Mouse (Mus musculus): ENCODE measurements around the gene Ttc39b. TPM values are rescaled to one million over a fixed set of nuclear protein-coding genes. Genes with fewer than 3 reads are reported as not detected.

Ttc39b gene
- polyA plus RNA-seq, 1 experiment from 2014 or later = 5.1 TPM

- ATAC-seq (ENCODE audit: insufficient number of reproducible peaks, low FRiP score, low TSS enrichment, low read depth) = no peak
- H3K4me1 ChIP-seq = peaks cover 12% of the 10 kb centered on the region; the same call in 1 of the 2 replicates
- no peaks in the 10 kb centered on the region for H3K9me3 ChIP-seq (replicated peaks)
- H3K4me2 ChIP-seq (replicated peaks) = no peak overlapping the region
- 78% methylated on average over 1 of the region's 1 CpGs for WGBS
- H3K36me3 ChIP-seq = no peaks in the 10 kb centered on the region
- no peak overlapping the region for H3K9ac ChIP-seq
- H3K4me3 ChIP-seq (replicated peaks) = no peak overlapping the region
- no peak overlapping the region for H3K27ac ChIP-seq (replicated peaks)
- no peaks in the 10 kb centered on the region for H3K27me3 ChIP-seq
These were observed 15.3 kb upstream of the Ttc39b start for GRCm38 (mm10) chr4:83339393-83339792.

DNA sequence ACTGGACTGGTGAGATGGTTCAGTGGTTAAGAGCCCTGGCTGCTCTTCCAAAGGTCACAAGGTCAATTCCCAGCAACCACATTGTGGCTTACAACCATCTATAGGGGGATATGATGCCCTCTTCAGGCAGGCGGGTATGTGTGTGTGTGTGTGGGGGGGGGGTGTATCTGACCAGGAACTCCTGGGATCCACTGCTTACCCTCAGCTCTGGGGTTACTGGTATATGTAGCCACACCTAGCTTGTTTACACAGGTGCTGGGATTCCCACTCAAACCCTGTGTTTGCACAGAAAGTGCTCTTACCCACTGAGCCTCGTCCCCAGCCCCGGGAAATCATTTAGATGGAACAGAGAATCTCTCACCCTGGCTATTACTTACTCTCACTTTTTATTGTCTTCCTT lies 13.7 kb upstream of the Ttc39b start:
- peaks cover 11% of the 10 kb centered on the region; the same call in 1 of the 2 replicates for H3K4me1 ChIP-seq
- H3K27me3 ChIP-seq = no peaks in the 10 kb centered on the region
- 60% methylated on average over 3 of the region's 3 CpGs for WGBS
- no peak overlapping the region for H3K4me3 ChIP-seq (replicated peaks)
- no peaks in the 10 kb centered on the region for H3K36me3 ChIP-seq
- no peak overlapping the region for H3K9ac ChIP-seq
- no peak overlapping the region for H3K27ac ChIP-seq (replicated peaks)
- no peaks in the 10 kb centered on the region for H3K9me3 ChIP-seq (replicated peaks)
- H3K4me2 ChIP-seq (replicated peaks) = no peak overlapping the region
- no peak for ATAC-seq (ENCODE audit: insufficient number of reproducible peaks, low FRiP score, low TSS enrichment, low read depth)

GRCm38 (mm10) chr4:83330369-83330768 lies 6.3 kb upstream of the Ttc39b start:
- Histone ChIP-seq H3K36me3 (no peaks in the 10 kb centered on the region), H3K27ac (replicated peaks) (no peak overlapping the region), H3K4me2 (replicated peaks) (no peak overlapping the region), H3K4me3 (replicated peaks) (no peak overlapping the region), H3K9me3 (replicated peaks) (no peaks in the 10 kb centered on the region), H3K27me3 (no peaks in the 10 kb centered on the region), H3K4me1 (no peaks in the 10 kb centered on the region), H3K9ac (no peak overlapping the region)
- ATAC-seq (ENCODE audit: insufficient number of reproducible peaks, low FRiP score, low TSS enrichment, low read depth) = no peak
- 79% methylated on average over 4 of the region's 4 CpGs for WGBS

DNA sequence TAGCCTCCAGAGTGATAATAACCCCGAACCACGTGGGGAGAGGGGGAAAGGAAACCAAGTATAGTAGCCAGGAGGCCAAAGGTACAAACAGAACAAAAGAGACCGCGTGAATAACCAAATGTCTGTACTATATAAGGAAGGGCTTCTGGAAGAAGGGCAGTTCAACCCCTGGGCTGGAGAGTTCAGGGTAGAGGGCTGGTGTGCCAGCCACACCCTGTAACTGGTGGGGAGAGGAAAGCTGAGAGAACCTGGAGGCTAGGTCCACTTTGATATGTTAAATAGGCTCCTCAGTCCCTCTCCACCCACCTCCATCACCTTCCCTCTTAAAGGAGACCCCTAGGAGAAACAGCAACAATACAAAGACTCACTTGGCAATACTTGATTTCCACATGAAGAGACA lies 5.6 kb upstream of the Ttc39b start:
- Histone ChIP-seq H3K9me3 (replicated peaks) (no peaks in the 10 kb centered on the region), H3K27ac (replicated peaks) (no peak overlapping the region), H3K9ac (no peak overlapping the region), H3K4me2 (replicated peaks) (no peak overlapping the region), H3K27me3 (no peaks in the 10 kb centered on the region), H3K4me3 (replicated peaks) (no peak overlapping the region), H3K36me3 (no peaks in the 10 kb centered on the region), H3K4me1 (no peaks in the 10 kb centered on the region)
- ATAC-seq (ENCODE audit: insufficient number of reproducible peaks, low FRiP score, low TSS enrichment, low read depth) = no peak
- 56% methylated on average over 4 of the region's 4 CpGs for WGBS

DNA sequence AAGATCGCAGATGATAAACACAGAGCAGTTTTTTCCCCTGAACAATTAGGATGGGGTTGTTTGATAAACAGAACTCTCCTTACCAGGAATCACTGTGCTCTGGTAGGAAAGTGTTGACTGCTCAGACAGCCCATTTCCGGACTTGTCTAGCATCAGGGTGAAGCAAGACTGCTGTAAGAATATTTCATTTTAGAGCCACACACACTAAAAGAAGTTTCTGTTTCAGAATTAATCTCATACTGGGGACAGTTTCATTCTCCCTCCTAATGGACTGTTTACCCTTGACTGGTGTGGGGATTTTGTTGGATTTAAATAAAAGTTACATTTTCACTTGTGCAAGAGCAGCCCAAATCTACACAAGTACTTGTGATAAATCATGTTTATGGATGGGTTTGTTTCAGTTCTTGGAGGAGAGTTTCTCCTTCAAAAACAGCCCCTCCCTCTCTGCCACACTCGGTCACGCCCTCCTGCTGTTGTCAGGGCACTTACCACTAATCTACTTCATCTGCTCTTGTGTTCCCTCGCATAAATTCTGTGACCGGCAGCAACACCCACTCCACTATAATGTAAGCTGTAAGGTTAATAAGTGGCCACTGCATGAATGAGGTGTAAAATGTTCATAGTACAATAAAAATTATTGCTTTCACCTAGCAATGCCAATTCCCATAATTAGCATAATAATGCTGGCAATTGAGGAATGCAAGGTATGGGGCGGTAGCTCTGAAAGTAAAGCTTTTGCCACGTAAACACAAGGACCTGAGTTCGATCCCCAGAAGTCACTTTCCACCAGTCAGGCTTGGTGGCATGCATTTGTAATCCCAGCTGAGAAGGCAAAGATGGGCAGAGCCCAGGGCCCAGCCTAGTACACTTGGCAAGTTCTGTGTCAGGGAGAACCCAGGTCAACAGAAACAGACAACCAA lies 4.2 kb upstream of the Ttc39b start:
- Histone ChIP-seq H3K4me2 (replicated peaks) (no peak overlapping the region), H3K4me3 (replicated peaks) (no peak overlapping the region), H3K4me1 (0 out of 2 replicates have a peak, but pooled peaks cover 6% of the 10 kb centered on the region), H3K36me3 (no peaks in the 10 kb centered on the region), H3K9ac (no peak overlapping the region), H3K27me3 (no peaks in the 10 kb centered on the region), H3K9me3 (replicated peaks) (no peaks in the 10 kb centered on the region), H3K27ac (replicated peaks) (no peak overlapping the region)
- ATAC-seq (ENCODE audit: insufficient number of reproducible peaks, low FRiP score, low TSS enrichment, low read depth) = no peak
- WGBS = 44% methylated on average over 9 of the region's 9 CpGs

DNA sequence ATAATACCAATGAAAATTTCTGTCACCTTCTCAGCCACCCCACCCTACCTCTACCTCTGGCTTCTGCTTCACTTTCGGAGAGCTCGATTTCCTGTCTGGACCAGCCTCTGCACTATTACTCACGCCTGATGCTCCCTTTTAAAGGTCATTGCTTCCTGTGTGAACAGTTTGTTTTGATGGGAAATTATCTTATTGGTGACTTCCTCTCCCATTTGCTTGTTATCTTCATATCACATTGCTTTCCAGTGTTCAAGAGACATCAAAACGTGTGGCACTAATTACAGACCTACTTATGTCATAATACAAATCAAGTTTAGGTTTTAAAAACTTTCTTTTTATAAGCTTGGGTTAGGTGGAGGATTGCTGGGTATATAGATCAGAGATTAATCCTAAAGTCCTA lies 3.5 kb upstream of the Ttc39b start:
- Histone ChIP-seq H3K27me3 (no peaks in the 10 kb centered on the region), H3K9ac (no peak overlapping the region)
- WGBS = 43% methylated on average over 4 of the region's 4 CpGs

DNA sequence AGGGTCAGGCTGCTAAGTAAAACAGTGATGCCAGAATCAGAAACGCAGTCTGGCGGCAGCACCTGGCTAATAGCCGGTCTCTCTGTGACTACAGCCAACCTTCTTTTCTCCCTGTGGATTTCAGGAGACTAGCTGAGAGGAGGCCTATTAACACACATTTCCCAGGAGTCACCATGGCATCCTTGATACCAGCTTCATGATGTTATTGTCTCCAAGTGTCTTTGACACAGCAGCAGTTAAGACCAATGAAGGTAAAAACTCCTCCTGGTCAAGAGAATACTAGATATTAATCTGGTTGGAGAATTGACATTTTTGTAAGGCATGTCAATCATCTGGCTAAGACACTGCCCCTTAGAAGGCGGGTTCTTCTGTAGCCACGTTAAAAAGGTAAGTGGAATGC lies 1.3 kb upstream of the Ttc39b start:
- Histone ChIP-seq H3K9me3 (replicated peaks) (no peaks in the 10 kb centered on the region), H3K9ac (no peak overlapping the region), H3K4me2 (replicated peaks) (no peak overlapping the region), H3K27ac (replicated peaks) (no peak overlapping the region), H3K27me3 (no peaks in the 10 kb centered on the region), H3K4me3 (replicated peaks) (no peak overlapping the region), H3K4me1 (0 out of 2 replicates have a peak, but pooled peaks cover 9% of the 10 kb centered on the region), H3K36me3 (no peaks in the 10 kb centered on the region)
- no peak for ATAC-seq (ENCODE audit: insufficient number of reproducible peaks, low FRiP score, low TSS enrichment, low read depth)
- 62% methylated on average over 5 of the region's 5 CpGs for WGBS

More for the DNA sequence above, 3.5 kb upstream of the Ttc39b start:
- H3K36me3 ChIP-seq = no peaks in the 10 kb centered on the region
- no peak for ATAC-seq (ENCODE audit: insufficient number of reproducible peaks, low FRiP score, low TSS enrichment, low read depth)
- H3K4me1 ChIP-seq = 0 out of 2 replicates have a peak, but pooled peaks cover 9% of the 10 kb centered on the region
- H3K4me2 ChIP-seq (replicated peaks) = no peak overlapping the region
- H3K4me3 ChIP-seq (replicated peaks) = no peak overlapping the region
- H3K9me3 ChIP-seq (replicated peaks) = no peaks in the 10 kb centered on the region
- H3K27ac ChIP-seq (replicated peaks) = no peak overlapping the region

DNA sequence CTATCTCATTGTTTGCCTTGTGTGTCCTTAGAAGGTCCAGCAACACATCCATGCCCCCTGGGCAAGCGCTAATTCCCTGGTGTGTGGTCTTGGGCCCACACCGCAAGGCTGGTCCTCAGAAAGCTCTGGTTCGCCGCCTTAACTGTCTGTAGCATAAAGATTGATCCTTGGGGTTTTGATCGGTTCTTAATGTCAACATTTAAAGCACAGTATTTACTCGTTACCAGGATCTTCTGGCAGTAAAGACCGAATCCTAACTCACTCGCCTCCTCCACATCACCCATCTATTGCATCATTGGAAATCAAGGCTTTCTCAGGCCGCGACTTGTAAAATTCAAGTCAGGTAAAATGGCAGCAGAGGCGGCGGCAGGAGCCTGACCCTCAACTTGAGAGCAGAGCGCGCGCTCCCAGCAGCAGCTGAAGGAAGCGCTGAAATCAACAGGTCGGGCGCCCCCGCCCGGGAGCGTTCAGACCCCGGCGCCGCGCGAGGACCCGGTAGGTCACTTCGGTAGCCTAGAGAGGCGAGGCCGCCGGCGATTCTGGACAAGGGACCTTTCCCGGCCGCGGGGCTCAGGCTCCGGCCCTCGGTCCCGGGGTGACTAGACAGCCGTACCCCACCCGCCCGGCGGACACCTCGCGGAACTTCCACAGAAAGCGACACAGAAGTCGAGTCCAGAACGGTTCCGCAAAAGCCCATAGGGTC lies 703 bp downstream of the Ttc39b start:
- Histone ChIP-seq H3K4me1 (0 out of 2 replicates have a peak, but pooled peaks cover 9% of the 10 kb centered on the region), H3K27me3 (no peaks in the 10 kb centered on the region), H3K4me3 (replicated peaks) (peak overlapping the region; percentile 79), H3K9ac (peak overlapping the region; percentile 53), H3K9me3 (replicated peaks) (no peaks in the 10 kb centered on the region), H3K4me2 (replicated peaks) (peak overlapping the region; percentile 97), H3K27ac (replicated peaks) (peak overlapping the region; percentile 77), H3K36me3 (no peaks in the 10 kb centered on the region)
- WGBS = 2% methylated on average over 48 of the region's 48 CpGs
- ATAC-seq (ENCODE audit: insufficient number of reproducible peaks, low FRiP score, low TSS enrichment, low read depth) = peak; percentile 68

- Histone ChIP-seq H3K36me3 (no peaks in the 10 kb centered on the region), H3K4me1 (peaks cover 22% of the 10 kb centered on the region), H3K27me3 (no peaks in the 10 kb centered on the region), H3K9ac (no peak overlapping the region), H3K4me2 (replicated peaks) (no peak overlapping the region), H3K4me3 (replicated peaks) (no peak overlapping the region), H3K27ac (replicated peaks) (no peak overlapping the region), H3K9me3 (replicated peaks) (no peaks in the 10 kb centered on the region)
- 94% methylated on average over 4 of the region's 4 CpGs for WGBS
- ATAC-seq (ENCODE audit: insufficient number of reproducible peaks, low FRiP score, low TSS enrichment, low read depth) = no peak
These were observed 4.3 kb downstream of the Ttc39b start for GRCm38 (mm10) chr4:83319736-83320135.

- Histone ChIP-seq H3K4me1 (peaks cover 18% of the 10 kb centered on the region), H3K4me3 (replicated peaks) (no peak overlapping the region), H3K27me3 (no peaks in the 10 kb centered on the region), H3K9ac (no peak overlapping the region), H3K4me2 (replicated peaks) (no peak overlapping the region), H3K36me3 (no peaks in the 10 kb centered on the region), H3K27ac (replicated peaks) (no peak overlapping the region), H3K9me3 (replicated peaks) (no peaks in the 10 kb centered on the region)
- no peak for ATAC-seq (ENCODE audit: insufficient number of reproducible peaks, low FRiP score, low TSS enrichment, low read depth)
- 32% methylated on average over 3 of the region's 3 CpGs for WGBS
These were observed 5.3 kb downstream of the Ttc39b start for GRCm38 (mm10) chr4:83318758-83319157.

DNA sequence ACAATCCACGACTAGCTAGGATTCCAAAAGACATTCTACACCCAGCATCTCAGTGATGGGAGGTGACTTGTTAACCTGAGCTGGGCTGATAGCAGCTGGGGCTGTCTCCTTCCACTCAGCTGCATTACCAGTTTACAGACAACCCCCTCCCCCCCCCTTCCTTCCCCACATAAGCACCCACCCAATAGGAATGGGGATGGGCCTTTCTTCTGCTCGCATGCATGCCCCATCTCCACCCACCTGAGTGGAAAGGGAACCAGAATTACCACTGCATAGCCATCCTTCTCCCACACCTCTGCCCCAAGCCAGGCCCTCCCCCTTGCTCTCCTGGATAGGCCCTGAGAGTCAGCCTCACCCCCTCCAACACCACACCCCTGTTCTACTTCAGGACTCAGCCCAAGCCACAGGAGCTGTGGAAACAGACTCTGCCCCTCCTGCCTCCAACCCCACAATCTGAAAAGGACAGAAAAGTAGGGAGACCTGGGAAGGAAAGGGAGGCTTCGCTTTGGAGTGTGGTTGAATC lies 6.2 kb downstream of the Ttc39b start:
- Histone ChIP-seq H3K9me3 (replicated peaks) (no peaks in the 10 kb centered on the region), H3K4me1 (peaks cover 12% of the 10 kb centered on the region), H3K9ac (no peak overlapping the region), H3K4me3 (replicated peaks) (no peak overlapping the region), H3K27ac (replicated peaks) (0 out of 2 replicates have a peak overlapping the region, but pooled peaks have one; percentile 11), H3K4me2 (replicated peaks) (no peak overlapping the region), H3K36me3 (no peaks in the 10 kb centered on the region), H3K27me3 (no peaks in the 10 kb centered on the region)
- WGBS = 60% methylated on average over 3 of the region's 3 CpGs
- ATAC-seq (ENCODE audit: insufficient number of reproducible peaks, low FRiP score, low TSS enrichment, low read depth) = peak; percentile 59

All from embryonic facial prominence, embryonic 15.5 days (tissue).